Mouse (Mus musculus) mature B cell (primary cell): ENCODE measurements around the gene Spin2e.
"Not testable (repeated sequence)": the region's sequence is repeated elsewhere in the genome, so short reads cannot be mapped to it uniquely, and the experiment has no call there.

ENCODE experiments used
- in situ Hi-C: fragments of 300-500 bp; cut with MboI; formaldehyde crosslinking; loops from 2 replicates; pipeline ENCODE4 v1.14.3; 2019

Spin2e gene

DNA sequence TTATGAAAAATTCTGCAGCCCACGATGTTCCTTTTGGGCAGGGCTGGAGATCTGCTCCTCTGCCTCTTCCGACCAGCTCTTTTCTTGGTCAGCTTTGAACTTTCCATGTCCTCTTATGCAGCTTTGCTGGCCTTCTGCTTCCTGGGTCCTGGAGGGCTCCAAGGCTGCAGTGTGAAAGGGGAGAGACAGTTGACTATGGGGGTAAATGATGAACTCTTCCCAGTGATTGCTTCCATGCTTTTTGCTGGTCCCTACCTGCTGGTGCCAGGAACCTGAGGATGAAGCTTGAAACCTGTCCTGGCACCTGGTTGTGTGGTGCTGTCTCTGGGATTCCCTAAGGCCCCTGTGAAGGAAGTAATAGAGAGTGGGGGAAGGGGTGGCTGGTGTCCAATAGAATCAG is at the start of gene Spin2e:
Gene Spin2e (minus strand): TSS at position 101 of the 400 bp plus-strand sequence.
- in situ Hi-C loops, result not testable (repeated sequence)

DNA sequence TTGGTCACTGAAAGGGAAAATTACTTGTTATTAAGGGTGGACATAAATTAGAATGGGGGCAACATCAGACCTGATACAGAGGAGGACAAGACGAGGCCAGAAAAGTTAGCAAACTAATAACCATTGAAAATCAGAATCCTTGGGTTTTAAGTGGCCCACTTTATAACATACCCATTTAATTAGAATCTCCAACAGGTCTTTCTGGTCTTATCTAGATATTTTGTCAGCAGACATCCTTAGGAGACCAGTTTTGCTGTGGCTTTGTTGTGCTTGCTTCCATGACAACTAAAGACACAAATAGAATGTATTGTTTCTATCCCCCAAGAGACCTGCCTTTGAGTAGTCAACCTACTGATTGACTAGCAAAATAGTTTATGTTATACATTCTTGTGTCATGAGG is 44.5 kb downstream of the Spin2e start, which contains the start of gene Gm21883:
Gene Gm21883 (minus strand): TSS at position 101 of the 400 bp plus-strand sequence.
- in situ Hi-C loops, result not testable (repeated sequence)
